Mouse (Mus musculus): Measurements from ENCODE around the gene Sppl3. TPM values are rescaled to one million over a fixed set of nuclear protein-coding genes. Genes with fewer than 3 reads are reported as not detected.

Gene Sppl3
- polyA plus RNA-seq, 1 experiment from 2014 or later = 31.5 TPM

DNA sequence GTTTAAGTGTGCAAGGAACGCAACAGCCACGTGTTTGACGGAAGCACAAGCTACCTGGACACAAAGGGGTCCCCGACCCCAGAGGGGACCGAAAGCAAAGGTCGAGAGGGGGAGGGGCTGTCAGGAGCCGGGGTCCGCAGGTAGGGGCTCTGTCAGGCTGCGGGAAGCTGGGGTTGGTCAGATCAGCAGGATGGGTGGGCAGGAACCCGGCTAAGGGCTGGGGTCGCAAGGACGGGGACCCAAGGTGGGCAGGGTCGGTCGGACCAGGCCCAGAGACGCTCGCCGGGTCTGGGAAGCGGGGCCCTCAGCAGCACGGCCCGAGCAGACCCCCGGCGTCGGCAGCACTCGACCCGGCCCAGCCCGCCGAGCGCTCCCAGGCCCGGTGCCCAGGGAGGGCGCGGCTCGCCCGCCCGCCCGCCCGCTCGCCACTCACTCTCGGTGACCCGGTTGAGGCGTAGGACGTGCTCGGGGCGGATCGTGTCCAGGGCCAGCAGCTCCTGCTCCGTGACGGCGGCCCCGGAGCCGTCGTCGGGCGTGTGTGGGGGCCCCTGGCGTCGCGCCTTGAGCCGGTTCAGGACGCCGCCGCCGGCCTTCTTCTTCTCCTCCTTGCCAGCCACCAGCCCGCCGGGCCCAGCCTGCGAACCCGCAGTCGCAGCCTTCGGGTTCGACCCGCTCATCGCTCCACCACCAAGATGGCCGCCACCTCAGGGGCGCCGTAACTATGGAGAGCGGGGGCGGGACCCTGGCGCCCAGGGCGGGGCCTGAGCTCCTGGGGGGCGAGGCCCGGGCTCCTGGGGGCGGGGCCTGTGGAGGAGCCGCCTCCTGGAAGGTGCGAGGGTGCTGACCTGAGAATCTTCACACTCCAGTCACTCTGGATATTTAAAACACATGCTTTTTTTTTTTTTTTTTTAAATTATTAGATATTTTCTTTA, 123.6 kb downstream of the Sppl3 start, which contains the start of gene Unc119b:
Unc119b (minus strand) TSS at position 742 of the 932 bp plus-strand sequence.
- peak within 1 kb of the TSS; percentile 81 for H3K4me3 ChIP-seq (replicated peaks)
- no peaks in the 10 kb centered on the region for H3K27me3 ChIP-seq (replicated peaks)
- no peaks in the 10 kb centered on the region for H3K36me3 ChIP-seq
- peak; percentile 94 for ATAC-seq (ENCODE audit: insufficient read depth, low FRiP score, low read depth)
- under 1% methylated on average over 76 of the region's 81 CpGs for WGBS
- peak within 1 kb of the TSS; percentile 78 for H3K9ac ChIP-seq
- H3K4me1 ChIP-seq = peaks cover 14% of the 10 kb centered on the region
- H3K27ac ChIP-seq = 0 out of 2 replicates have a peak within 1 kb of the TSS, but pooled peaks have one; percentile 41
- no peaks in the 10 kb centered on the region for H3K9me3 ChIP-seq
- peak within 1 kb of the TSS; percentile 94 for H3K4me2 ChIP-seq

DNA sequence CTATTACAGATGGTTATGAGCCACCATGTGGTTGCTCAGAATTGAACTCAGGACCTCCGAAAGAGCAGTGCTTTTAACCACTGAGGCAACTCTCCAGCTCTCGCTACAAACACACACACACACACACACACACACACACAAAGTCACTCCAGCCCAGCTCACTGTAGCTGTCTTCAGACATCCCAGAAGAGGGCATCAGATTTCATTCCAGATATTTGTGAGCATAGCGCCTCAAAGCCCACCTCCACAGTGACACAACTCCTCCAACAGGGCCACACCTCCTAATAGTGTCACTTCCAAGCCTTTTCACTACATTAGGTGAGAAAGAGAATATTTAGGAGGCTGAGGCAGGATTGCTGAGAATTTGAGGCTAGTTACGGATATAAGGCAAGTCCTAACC, 128.2 kb downstream of the Sppl3 start:
- no peak overlapping the region for H3K4me3 ChIP-seq (replicated peaks)
- WGBS = 56% methylated on average over 4 of the region's 4 CpGs
- no peak for ATAC-seq (ENCODE audit: insufficient read depth, low FRiP score, low read depth)
- H3K9ac ChIP-seq = no peak overlapping the region
- H3K36me3 ChIP-seq = 0 out of 2 replicates have a peak, but pooled peaks cover 2% of the 10 kb centered on the region
- H3K9me3 ChIP-seq = no peaks in the 10 kb centered on the region
- H3K27ac ChIP-seq = no peak overlapping the region
- H3K27me3 ChIP-seq (replicated peaks) = no peaks in the 10 kb centered on the region
- H3K4me2 ChIP-seq = no peak overlapping the region
- no peaks in the 10 kb centered on the region for H3K4me1 ChIP-seq

DNA sequence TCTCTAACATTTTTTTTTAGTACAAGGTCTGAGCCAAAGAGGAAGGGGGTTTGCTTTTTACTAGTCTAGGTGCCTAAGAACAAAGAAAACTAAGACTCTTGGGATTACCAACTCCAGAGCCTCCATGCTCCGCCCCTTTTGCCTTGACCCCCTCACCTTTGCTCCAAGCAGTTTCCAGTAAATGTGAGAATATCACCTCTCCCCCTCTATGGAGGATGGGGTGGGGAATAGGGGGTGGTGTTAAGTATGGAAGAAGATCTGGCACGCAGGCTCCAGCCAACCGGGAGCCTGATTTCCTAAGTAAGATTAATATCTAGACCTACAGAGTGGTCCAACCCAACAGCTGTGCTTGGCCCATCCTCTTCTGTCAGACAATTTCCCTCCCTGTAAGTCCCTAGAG, 129.8 kb downstream of the Sppl3 start:
- Histone ChIP-seq H3K27me3 (replicated peaks) (no peaks in the 10 kb centered on the region), H3K27ac (no peak overlapping the region), H3K9ac (no peak overlapping the region), H3K4me1 (no peaks in the 10 kb centered on the region), H3K4me2 (no peak overlapping the region), H3K4me3 (replicated peaks) (no peak overlapping the region), H3K9me3 (no peaks in the 10 kb centered on the region), H3K36me3 (peaks cover 4% of the 10 kb centered on the region; the same call in 1 of the 2 replicates)
- WGBS = 41% methylated on average over 3 of the region's 3 CpGs
- ATAC-seq (ENCODE audit: insufficient read depth, low FRiP score, low read depth) = no peak

- no peak overlapping the region for H3K4me3 ChIP-seq (replicated peaks)
- H3K36me3 ChIP-seq = peaks cover 17% of the 10 kb centered on the region
- ATAC-seq (ENCODE audit: insufficient read depth, low FRiP score, low read depth) = no peak
- no peaks in the 10 kb centered on the region for H3K27me3 ChIP-seq (replicated peaks)
- 91% methylated on average over 9 of the region's 9 CpGs for WGBS
- H3K4me2 ChIP-seq = no peak overlapping the region
- H3K9me3 ChIP-seq = no peaks in the 10 kb centered on the region
- no peak overlapping the region for H3K9ac ChIP-seq
- H3K27ac ChIP-seq = no peak overlapping the region
- no peaks in the 10 kb centered on the region for H3K4me1 ChIP-seq
These were observed 131.3 kb downstream of the Sppl3 start for GRCm38 (mm10) chr5:115142166-115142697.

DNA sequence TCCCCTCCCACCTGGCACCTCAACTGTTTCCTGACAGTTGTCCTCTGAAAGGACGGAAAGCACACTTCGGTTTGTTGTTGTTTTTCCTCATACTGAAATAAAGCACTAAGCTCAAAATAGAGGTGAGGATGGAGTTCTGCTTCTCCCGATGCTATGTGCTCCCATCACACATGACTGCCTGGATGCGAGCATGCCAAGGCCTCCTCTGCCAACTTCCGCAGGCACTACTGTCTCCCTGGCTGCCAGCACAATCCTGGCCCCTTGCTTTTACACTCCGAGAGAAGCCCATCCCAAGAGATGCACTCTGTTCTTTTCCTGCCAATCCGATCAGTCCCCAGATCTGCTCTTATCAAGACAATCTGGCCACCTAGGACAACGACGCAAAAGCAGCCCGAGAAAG, 132.6 kb downstream of the Sppl3 start:
- Histone ChIP-seq H3K4me3 (replicated peaks) (no peak overlapping the region), H3K27me3 (replicated peaks) (no peaks in the 10 kb centered on the region), H3K4me1 (no peaks in the 10 kb centered on the region), H3K4me2 (no peak overlapping the region), H3K27ac (no peak overlapping the region), H3K36me3 (peaks cover 30% of the 10 kb centered on the region), H3K9ac (no peak overlapping the region), H3K9me3 (no peaks in the 10 kb centered on the region)
- 72% methylated on average over 10 of the region's 10 CpGs for WGBS
- ATAC-seq (ENCODE audit: insufficient read depth, low FRiP score, low read depth) = no peak

DNA sequence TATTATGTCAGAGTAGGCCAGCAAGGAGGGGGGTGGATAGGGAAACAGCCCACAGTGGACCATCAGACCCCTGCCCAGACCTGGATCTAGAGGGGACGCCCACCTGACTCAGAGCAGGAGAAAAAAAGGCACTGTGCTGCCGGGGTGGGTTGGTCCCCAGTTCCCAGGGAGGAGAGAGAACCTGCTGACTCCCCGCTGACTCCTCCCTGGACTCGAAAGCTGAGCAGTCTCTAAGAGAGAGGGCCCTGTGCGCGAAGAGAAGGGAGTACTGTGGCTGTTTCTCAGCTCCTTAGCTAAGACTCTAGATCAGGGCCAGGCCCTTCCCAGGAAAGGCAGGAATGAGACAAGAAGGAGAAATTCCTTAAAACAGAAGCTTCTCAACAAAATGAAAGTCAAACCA, 133.5 kb downstream of the Sppl3 start:
- Histone ChIP-seq H3K27me3 (replicated peaks) (no peaks in the 10 kb centered on the region), H3K36me3 (peaks cover 34% of the 10 kb centered on the region), H3K4me2 (no peak overlapping the region), H3K9ac (no peak overlapping the region), H3K4me3 (replicated peaks) (no peak overlapping the region), H3K9me3 (no peaks in the 10 kb centered on the region), H3K27ac (no peak overlapping the region), H3K4me1 (no peaks in the 10 kb centered on the region)
- WGBS = 63% methylated on average over 6 of the region's 6 CpGs
- no peak for ATAC-seq (ENCODE audit: insufficient read depth, low FRiP score, low read depth)

DNA sequence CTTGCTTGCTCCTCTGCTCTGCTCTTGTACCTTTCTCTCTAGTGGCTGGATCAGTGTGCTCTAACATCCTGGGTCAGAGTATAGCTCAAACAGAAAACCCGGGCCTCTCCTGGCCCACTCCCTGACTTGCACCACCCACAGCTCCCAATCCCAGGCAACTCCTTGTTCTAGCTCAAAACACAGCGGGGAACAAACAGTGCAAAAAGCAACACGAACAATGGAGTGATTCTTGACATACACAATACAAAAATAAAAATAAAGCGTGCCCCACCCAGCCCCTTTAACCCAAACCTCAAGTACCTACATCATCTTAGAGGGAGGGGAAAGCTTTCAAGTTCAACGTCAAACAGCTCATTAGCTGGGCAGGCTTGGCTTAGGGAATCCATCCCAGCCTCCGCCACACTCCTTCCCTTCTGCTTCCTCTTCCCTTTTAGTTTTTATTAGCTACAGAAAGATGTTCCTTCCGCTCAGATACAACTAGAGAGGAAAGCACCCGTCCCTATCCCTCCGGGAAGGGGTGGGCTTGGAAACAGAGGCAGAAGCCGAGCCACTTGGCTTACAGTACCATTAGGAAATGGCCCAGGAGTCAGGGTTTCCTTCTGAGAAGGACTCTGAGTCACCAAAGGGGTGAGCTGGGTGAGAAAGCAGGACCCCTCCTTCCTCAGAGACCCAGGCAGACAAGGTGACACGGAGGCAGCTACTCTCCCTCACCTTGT, 134.5 kb downstream of the Sppl3 start:
- H3K27ac ChIP-seq = no peak overlapping the region
- no peak for ATAC-seq (ENCODE audit: insufficient read depth, low FRiP score, low read depth)
- H3K27me3 ChIP-seq (replicated peaks) = no peaks in the 10 kb centered on the region
- H3K4me3 ChIP-seq (replicated peaks) = no peak overlapping the region
- no peak overlapping the region for H3K4me2 ChIP-seq
- peaks cover 43% of the 10 kb centered on the region for H3K36me3 ChIP-seq
- no peaks in the 10 kb centered on the region for H3K9me3 ChIP-seq
- 77% methylated on average over 11 of the region's 11 CpGs for WGBS
- H3K4me1 ChIP-seq = no peaks in the 10 kb centered on the region
- no peak overlapping the region for H3K9ac ChIP-seq

DNA sequence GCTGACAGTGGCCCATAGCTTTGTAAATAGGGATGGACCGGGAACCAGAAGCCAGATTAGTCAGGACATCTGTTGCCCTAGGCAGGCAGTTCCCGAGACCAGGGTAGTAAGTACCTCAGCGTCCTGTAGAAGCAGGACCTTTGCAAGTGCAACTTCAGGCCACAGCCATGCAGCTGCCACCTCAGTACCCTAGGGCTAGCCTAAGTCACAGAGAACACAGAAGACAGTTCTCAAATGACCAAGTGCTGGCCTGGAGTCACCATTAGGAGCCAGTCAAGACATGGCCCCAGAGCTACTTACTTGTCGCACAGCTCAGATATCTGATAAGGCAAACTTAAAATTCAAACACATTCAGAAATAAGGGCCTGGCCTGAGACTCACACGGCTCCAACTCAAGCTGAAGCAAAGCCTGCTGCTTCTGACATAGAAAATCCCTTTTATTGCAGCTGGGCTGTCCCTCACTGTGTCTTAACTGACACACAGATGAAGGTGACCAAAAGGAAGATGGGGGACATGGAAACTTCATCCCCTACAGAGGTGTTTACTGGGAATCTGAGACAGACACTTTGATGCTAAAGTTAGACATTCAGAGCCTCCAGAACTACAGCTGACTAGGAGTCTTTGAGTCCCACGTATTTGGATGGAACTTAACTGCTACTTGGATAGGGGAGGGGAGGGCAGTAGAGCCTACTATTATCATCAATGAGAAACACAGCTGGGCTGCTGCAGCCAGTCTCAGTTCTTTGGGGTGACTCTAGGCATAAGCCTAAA, 135.2 kb downstream of the Sppl3 start:
- no peaks in the 10 kb centered on the region for H3K4me1 ChIP-seq
- no peak overlapping the region for H3K27ac ChIP-seq
- H3K4me2 ChIP-seq = no peak overlapping the region
- WGBS = 77% methylated on average over 6 of the region's 6 CpGs
- ATAC-seq (ENCODE audit: insufficient read depth, low FRiP score, low read depth) = no peak
- no peak overlapping the region for H3K9ac ChIP-seq
- no peaks in the 10 kb centered on the region for H3K27me3 ChIP-seq (replicated peaks)
- H3K4me3 ChIP-seq (replicated peaks) = no peak overlapping the region
- no peaks in the 10 kb centered on the region for H3K9me3 ChIP-seq
- H3K36me3 ChIP-seq = peaks cover 50% of the 10 kb centered on the region

- H3K4me1 ChIP-seq = no peaks in the 10 kb centered on the region
- H3K4me3 ChIP-seq (replicated peaks) = no peak overlapping the region
- no peak overlapping the region for H3K9ac ChIP-seq
- no peak overlapping the region for H3K4me2 ChIP-seq
- no peak overlapping the region for H3K27ac ChIP-seq
- ATAC-seq (ENCODE audit: insufficient read depth, low FRiP score, low read depth) = no peak
- no peaks in the 10 kb centered on the region for H3K27me3 ChIP-seq (replicated peaks)
- H3K36me3 ChIP-seq = peaks cover 51% of the 10 kb centered on the region
- H3K9me3 ChIP-seq = no peaks in the 10 kb centered on the region
These were observed 135.8 kb downstream of the Sppl3 start for GRCm38 (mm10) chr5:115146747-115147130.

- Histone ChIP-seq H3K36me3 (peaks cover 51% of the 10 kb centered on the region), H3K27ac (no peak overlapping the region), H3K4me1 (peaks cover under 1% of the 10 kb centered on the region; the same call in 1 of the 2 replicates), H3K4me3 (replicated peaks) (no peak overlapping the region), H3K27me3 (replicated peaks) (no peaks in the 10 kb centered on the region), H3K4me2 (no peak overlapping the region), H3K9ac (no peak overlapping the region), H3K9me3 (no peaks in the 10 kb centered on the region)
- ATAC-seq (ENCODE audit: insufficient read depth, low FRiP score, low read depth) = no peak
- WGBS = 80% methylated on average over 3 of the region's 3 CpGs
These were observed 136.5 kb downstream of the Sppl3 start for GRCm38 (mm10) chr5:115147388-115147787.

- Histone ChIP-seq H3K4me3 (replicated peaks) (no peak overlapping the region), H3K27ac (no peak overlapping the region), H3K9ac (no peak overlapping the region), H3K4me2 (no peak overlapping the region), H3K36me3 (peaks cover 48% of the 10 kb centered on the region), H3K4me1 (peaks cover 10% of the 10 kb centered on the region), H3K9me3 (no peaks in the 10 kb centered on the region), H3K27me3 (replicated peaks) (no peaks in the 10 kb centered on the region)
- 92% methylated on average over 8 of the region's 8 CpGs for WGBS
- no peak for ATAC-seq (ENCODE audit: insufficient read depth, low FRiP score, low read depth)
These were observed 137.4 kb downstream of the Sppl3 start for GRCm38 (mm10) chr5:115148378-115148777.

All from stomach, embryonic 15.5 days (tissue).